Mouse (Mus musculus) fat pad, adult 2 months (tissue): ENCODE measurements around the gene Cmpk1.

ENCODE experiments used
- DNase-seq: peaks from one replicate; pipeline ENCODE4 v3.0.0-alpha.2; 2011; ENCODE audit warnings: low read depth, low spot score; ENCODE audit errors: extremely low read depth

Gene Cmpk1

GRCm38 (mm10) chr4:114946416-114946815 lies 40.6 kb downstream of the Cmpk1 start:
- no peak for DNase-seq

DNA sequence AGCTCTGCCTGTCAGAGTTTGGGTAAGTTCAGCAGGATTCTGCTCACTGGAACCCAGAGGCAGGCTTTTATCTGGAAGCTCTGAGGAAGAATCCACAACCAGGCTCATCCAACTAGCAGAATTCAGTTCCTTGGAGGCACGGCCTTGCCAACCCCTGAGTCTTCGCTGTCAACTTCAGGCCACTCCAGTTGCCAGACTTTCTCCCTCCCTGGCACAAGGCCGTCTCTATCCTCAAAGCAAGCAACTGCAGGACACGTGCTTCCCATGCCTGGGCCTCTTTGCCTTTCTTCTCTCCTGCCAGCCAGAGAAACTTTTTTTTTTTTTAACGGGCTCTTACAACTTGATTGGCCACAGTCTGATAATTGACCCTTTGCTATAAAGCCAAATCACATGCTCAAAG lies 42.0 kb downstream of the Cmpk1 start:
- no peak for DNase-seq

DNA sequence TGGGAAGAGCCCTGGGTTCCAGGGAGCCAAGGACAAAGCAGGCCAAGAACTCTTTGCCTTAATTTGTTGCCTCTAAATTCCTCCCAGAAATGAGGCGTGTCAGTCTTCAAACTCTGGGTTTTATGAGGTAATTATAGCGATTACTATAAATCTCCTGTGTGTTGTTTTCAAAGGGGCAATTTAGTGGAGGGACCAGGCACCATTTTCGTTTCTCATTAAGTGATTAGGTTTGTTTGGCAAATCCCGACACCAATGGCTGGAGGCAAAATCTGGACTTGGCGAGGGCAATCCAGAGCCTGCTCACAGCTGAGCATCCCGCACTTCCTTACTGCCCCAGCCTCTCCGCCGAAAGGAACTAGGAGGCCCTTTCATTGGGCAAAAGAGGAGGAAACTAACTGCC lies 44.5 kb downstream of the Cmpk1 start:
- no peak for DNase-seq

DNA sequence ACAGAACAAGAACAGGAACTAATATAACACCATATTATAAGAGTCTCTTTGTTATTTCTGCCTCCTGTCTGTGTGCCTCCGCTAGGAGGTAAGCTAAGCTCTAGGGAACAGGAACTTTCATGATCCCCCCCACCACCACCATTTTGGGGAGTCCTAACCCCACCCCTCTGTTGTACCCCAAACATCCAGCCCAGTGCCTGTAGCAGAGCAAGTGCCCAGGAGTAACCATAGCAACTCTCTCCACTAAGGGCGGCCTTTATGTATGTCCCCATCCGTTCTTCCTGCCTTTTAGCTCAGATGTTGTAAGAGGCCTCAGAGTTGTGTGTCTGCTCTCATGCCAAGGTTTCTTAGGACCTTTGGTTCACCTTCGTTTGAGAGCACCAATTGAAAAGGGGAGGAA lies 44.9 kb downstream of the Cmpk1 start:
- no peak for DNase-seq

DNA sequence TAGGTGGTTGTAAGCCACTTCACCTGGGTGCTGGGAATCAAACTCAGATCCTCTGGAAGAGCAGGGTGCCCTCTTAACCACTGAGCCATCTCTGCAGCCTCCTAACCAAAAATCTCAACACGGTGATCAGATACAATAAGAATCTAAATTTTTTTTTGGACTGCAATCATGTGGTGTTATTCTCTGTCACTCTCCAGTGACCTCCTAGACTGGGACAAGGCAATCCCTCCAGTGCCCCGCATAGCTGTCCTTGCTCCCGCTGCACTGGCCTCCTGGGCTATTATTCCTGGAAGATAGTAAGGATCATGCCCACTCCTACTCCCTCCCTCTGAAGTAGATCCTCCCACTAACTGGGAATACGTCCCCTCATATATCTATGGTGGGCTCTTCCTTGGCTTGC lies 45.7 kb downstream of the Cmpk1 start:
- DNase-seq = no peak

GRCm38 (mm10) chr4:114938248-114938647 lies 48.8 kb downstream of the Cmpk1 start:
- DNase-seq = no peak

DNA sequence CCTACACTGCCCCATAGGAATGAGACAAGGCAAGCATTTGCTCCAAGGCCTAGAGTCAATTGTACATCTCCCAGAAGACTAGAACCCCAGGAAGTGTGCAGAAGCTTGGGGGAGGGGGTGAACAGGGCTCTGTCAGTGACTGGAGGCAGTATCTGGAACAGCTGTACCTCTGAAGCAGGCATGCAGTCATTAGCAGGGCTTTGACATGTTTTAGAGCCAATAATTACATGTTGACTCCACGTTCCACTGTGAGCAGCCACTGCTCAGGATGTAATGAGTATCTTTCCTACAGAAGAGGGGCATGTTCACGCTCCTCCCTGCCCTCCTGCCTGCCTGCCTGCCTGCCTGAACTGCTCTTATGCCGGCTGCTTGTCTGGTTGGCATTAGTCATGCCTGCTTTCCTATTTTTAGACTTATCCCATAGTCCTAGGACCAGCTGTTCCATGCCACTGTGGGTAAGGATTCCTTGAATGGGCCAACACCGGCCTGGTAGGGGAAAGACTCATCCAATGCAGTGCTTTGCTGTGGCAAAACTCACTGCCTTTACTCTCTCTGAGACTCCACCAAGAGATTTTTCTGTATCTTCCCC lies 49.5 kb downstream of the Cmpk1 start:
- no peak for DNase-seq

GRCm38 (mm10) chr4:114934188-114934587 lies 52.9 kb downstream of the Cmpk1 start:
- DNase-seq = no peak

DNA sequence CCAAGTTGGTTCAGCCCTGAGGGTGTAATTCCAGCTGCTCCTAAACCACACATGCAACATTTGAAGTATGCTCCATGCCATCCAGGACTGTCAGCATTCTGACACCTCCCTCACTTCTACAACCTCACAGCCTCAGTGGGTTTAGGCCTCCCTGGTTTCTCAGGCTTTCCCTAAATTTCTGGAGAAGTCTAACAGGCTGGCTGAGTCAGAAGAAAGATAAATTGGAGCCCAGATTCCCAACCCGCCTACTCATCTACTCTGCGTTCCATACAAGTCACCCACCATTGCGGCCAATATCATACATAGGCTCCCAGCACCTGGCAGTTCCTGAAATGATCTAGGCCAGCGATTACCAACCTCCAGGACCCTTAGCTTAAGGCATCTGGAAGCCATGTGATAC lies 54.3 kb downstream of the Cmpk1 start:
- no peak for DNase-seq

DNA sequence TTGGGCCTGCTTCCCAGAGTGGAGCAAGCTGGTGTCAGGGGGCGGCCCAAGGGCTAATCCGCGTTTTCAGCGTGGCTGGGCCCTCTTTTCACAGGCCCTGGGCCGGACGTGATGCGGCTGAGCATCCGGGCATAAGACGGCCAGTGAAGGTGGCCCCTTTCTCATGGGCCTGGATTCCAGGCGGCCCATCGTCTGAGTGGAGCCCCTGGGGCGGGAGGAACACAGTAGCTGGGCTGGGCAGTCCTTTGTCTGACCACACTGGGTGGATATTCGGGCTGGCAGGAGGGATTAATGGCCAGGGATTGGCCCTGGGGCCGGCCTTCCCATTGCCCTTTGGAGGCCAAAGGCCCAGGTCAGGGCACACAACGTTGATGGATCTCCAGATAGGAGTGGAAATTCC lies 57.9 kb downstream of the Cmpk1 start:
- DNase-seq = no peak

- DNase-seq = no peak
These were observed 61.1 kb downstream of the Cmpk1 start, which contains the start of gene Foxe3 for GRCm38 (mm10) chr4:114925917-114926312. Gene Foxe3 (minus strand): TSS chr4:114926013.

GRCm38 (mm10) chr4:114924971-114925916 lies 61.8 kb downstream of the Cmpk1 start:
- DNase-seq = no peak

DNA sequence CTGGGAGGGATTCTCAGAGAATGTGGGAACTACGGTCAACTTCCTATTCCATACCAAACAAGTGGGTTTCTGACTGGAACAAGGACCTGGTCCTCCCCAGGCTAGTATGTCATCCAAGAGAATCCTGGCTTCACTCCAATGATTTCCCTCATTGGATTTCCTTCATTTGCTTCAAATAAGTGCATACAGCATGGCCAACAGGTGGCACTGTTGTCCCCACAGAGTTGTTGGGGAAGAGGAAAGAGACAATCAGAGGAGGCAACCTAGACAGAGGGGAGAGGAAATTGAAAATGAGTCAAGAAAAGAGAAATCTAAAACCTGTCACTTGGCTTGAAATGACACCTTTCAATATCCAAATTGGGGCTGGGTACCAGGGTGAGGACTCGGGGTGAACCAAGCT lies 70.0 kb downstream of the Cmpk1 start:
- no peak for DNase-seq

- no peak for DNase-seq
These were observed 71.0 kb downstream of the Cmpk1 start for GRCm38 (mm10) chr4:114916056-114916455.

DNA sequence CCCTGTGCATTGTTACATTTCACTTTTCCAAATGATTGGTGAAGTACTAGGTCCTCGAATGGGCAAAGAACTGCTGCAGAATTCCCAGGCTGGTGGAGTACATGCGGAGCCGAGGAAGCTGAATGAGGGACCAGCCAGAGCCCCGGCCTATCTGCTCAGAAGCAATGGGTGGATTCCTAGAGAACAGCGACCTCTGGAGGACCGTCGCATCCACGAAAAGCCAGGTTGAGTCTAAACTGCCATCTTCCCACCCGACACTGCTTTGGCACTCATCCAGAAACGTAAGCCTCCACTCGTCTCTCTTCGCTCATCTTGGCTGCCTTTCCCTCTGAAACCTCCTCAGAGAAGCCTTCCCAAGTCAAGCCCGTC lies 73.5 kb downstream of the Cmpk1 start:
- DNase-seq = no peak

- no peak for DNase-seq
These were observed 74.1 kb downstream of the Cmpk1 start for GRCm38 (mm10) chr4:114912705-114913593.

DNA sequence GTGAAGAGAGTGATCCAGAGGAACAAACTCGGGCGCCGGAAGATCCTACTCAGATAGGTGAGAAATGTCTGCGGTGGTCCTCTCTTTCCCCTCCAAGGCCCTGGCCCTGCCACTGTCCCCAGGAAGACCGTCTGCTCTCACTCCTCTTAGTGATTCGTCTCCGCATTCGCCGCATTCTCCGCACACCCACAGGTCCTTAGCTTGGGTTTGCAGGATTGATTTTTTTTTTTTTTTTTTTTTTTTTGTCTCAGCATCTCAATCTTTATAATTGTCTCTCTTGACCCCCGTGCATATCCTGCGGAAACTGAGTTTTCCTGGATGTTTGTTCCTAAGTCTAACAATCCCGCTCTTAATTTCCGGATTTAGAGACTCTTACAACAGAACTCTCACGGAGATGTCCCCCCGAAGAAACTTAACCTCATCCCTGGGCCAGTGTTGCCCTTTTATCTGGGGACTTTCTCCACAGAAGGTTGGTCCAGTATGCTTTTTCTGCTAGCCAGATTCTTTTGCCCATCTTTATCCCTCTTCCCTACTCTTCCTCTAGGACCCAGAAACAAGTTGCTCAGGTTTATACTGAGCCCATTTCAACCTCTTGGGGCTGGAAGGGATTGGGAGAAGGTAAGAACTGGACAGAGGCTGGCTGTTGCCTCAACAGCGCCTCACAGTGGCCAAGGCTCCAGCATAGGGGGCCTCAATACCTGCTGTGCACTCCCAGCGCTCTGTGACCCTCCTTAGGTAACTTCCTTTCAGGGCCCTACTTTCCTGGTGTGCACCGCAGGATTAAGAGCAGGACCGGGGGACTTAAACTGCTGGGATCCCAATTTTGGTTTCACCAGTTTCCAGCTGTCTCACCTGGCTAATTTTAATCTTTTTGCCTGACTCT lies 77.2 kb downstream of the Cmpk1 start:
- no peak for DNase-seq
